Mouse (Mus musculus) gonadal fat pad, adult 2 months (tissue): ENCODE results near the gene Ablim1. TPM values are rescaled to one million over a fixed set of nuclear protein-coding genes. Genes with fewer than 3 reads are reported as not detected.
"Not testable (repeated sequence)": the region's sequence is repeated elsewhere in the genome, so short reads cannot be mapped to it uniquely, and the experiment has no call there.

Experiments used
- DNase-seq: peaks from one replicate; pipeline ENCODE4 v3.0.0-alpha.2; 2012; ENCODE audit warnings: low read depth
- polyA plus RNA-seq: library from polyadenylated mRNA; depleted of rRNA; stranded (reverse); fragments of >200 nt; gene quantifications from 2 replicates; pipeline ENCODE4 v1.2.3, GENCODE M21; 2012

The Ablim1 gene
- polyA plus RNA-seq, 1 experiment: 57.5 TPM

DNA sequence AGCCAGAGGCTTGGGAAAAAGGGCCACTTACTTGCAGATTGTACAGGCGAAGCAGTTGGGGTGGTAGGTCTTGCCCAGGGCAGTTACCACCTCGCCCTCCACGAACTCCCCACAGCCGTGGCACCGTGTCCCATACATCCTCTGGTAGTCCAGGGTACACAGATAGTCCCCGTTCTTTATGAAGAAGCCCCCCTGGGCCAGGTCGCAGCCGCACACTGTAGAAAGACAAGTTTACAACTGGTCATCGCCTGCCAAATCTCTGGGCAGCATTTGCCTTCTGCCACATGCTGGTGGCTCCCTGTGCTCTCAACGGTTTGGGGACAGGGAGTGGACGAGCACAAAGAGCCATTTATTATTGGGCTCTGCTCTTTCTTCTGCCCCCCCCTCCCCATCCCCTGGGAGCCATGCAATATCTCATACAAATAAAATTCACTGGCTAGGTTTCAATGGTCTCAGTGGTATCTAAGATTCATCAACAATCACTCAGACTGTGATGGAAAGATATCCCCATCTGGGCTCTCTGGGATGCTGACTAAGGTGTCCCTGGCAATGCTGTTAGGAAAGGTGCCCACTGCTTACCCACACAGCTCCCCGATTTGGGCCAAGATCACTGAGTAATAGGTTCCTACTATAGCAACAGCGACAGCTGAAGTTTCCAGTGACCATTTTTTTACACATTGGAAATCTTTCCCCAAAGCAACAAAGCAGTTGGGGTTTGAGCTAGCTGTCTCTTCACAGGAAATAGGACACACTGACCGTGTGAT is 159.4 kb downstream of the Ablim1 start:
- no peak for DNase-seq

DNA sequence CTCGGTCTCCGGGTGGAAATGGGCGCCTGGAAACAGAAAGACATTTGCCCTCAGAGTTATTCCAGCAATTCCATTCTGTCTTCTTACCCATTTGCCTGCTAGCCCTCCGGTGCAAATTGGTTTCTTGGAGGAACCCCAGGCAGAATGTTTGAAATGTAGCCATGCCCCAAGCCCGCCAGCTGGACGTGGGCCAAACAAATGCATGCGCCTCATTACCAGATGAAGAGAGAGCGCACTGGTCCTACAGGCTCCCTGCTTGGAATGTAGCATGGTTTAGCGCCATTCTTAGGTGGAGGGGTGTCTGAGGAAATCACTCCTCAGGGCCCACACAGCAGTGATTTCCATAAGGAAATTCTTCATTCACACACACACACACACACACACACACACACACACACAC is 162.4 kb downstream of the Ablim1 start:
- DNase-seq: no peak

DNA sequence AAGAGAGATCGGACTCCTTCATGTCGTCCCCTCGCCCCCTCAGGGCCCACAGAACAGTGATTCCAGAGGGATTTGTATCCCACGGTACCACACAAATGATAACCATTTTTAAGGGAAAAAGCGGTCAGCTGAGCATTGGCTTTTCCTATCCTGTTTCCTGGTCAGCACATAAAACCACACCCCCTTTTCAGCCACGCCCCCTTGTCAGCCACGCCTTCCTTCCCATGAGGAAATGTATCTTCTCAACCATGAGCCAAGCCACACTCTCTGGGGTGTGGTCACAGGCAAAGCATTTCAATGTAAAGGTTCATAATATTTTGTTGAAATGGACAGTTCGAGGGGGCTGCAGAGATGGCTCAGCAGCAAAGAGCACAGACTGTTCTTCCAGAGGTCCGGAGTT is 163.2 kb downstream of the Ablim1 start:
- DNase-seq: no peak

DNA sequence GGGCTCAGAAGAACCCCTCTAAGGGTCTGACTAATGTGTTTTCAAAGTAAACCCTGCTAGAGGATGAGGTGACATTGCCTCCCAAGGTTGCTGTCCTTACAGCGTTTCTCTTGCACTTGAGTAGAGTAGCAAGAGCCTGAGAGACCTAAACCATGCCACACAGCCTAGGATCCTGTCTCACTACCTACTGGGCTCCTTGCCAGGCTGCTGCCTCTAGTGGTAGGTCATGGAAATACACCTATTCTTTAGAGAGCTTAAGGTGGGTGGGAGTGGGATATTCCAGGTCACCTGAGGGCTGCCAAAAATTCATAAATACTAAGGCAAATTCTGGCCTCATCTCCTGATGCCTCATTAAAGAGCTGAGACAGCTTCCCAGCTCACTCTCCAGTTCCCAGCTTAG is 164.4 kb downstream of the Ablim1 start:
- DNase-seq: no peak

DNA sequence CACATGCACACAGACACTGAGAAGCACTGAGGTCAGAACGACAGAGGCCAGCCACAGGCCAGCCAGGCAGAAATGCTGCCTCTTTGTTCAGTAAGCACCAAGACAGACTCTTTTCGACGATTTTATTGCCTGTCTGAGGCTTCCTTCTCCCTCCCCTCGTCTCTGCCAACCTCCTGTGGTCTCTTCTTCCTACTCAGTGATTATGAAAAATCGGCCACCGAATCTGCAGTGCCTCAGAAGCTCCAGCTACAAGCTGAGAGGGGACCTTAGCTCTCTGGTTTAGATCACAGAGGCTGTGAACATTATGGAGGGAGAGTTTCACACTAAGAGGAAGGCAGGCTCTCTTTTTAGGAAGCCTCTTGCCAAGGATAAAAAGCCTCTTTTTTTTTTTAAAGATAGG is 167.0 kb downstream of the Ablim1 start:
- no peak for DNase-seq

DNA sequence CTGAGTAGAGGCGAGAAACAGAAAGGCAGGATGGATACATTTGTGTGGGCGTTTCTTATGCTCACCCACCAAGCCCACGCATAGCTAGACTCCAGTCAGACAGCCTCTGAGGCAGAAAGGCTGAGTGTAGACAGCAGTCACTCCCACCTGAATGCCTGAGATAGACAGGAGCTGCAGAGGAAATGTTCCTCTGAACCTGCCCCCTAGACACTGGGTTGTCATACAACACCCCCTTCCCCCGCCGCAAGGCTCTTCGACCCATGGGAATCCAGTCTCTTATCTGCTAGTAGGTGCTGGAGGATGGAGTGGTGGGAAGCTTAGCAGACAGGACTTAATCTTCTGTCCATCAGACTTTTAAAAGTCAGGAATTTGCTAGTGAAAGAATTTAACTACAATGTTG is 167.8 kb downstream of the Ablim1 start:
- DNase-seq: no peak

DNA sequence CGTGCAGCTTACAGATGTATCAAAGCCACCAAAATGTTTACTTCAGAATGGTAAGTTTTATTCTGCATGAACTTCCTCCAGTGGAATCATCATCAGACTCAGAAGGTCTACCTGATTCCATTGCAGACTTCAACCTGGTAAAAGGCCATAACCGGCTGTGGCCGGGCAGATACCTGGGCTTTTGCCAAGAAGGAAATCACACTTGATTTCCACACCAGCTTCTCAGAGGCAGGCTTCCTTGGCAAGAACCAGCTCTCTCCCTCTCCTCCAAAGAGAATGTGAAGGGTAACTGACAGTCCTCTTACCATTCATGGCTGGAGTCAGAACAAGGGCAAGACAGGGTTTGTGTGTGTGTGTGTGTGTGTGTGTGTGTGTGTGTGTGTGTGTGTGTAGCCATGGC is 171.1 kb downstream of the Ablim1 start:
- DNase-seq: no peak

DNA sequence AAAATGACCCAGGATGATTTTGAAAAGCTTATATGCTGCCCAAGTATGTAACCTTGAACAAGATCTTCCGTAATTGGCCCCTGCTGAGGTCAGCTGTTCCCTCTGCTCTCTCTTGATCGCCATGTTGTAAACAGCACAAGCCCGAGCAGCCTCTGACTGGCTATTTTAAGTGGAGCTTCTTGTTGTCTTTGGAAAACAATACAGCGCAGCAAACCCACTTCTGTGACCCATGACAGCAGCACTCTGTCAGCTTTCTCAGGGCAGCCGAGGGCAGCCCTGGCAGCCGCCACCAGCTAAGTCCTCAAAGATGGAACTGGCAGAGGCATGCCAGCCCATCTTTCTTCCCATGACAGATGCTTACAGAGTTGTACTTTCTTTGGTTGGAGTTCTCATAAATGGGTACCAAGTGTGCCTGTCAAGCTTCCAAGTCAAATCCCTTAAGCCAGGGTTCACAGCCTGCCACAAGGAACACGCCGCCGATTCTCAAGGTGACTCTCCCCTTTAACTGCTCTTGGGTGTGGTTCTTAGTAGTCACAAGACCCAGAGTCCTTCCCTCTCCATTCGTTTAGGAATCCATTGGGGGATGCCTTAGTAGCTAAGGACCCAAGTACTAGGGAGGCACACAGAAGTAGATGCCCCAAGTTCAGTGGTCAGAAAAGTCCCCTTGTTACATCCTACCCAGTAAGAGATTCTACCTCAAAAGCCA is 172.8 kb downstream of the Ablim1 start:
- DNase-seq: no peak

DNA sequence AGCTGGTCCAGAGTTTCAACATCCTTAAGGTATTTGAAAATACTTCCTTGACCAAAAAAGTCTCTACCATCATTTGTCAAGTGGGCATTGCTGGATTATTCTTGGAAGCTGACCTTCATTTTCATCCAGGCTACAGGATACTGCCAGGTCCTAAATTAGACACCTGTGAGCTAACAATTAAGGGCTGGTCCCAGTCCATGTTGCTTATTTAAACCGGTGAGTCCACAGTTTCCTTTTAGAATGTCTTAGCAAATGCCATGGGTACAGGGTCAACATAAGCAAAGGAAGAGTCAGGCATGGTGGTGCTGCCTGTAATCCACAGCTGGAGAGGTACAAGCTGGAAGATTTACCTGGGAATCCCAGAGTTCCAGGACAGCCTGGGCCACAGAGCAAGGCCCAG is 173.8 kb downstream of the Ablim1 start:
- DNase-seq: no peak

DNA sequence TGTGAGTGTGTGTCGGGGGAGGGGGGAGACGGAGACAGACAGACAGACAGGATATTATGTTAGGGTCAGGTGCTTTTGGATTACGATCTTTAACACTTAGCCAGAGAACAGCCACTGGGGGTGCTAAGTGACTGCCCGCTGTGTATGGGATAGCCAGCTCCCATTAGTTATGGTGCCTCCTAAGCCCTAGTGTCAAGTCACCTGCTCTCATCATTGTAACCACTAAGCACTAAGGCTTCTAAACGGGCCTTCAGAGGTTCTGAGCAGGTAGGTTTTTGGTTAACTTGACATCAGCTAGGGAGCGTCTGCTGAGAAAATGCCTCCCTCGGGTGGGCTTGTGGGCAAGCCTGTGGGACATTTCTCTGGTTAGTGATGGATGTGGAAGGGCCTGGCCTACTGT is 174.6 kb downstream of the Ablim1 start:
- no peak for DNase-seq

DNA sequence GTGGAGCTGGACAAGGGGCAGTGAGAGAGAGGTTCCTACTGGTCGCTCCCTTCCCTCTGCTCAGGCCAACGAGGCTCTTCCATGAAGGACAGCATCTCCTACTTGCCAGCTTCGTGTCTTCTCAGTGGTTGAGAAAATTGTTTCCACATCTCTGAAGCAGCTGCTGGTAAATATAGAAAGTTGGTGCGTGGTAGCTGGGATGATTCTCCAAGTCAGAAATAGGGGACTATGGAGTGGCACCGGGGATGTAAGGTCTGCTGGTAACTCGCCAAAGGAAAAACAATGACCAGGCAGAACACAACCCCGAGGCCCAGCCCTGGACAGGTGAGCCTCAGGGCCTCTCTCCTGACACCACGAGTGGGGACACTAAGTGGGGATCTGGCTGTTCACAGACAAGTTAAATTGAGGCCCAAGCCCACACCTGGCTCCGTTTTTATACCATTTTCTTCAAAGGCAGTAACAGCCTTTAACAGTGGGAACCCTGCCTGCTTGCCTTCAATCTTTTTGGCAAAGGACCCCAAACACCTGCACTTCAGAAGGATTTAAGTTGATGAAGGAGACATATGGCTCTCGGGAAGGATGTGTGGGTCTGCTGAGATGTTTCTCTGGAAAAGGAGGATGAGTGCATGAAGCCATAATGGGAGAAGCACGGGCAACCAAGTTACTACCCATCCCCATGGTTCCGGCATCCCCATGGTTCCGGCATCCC is 175.7 kb downstream of the Ablim1 start:
- DNase-seq: no peak

DNA sequence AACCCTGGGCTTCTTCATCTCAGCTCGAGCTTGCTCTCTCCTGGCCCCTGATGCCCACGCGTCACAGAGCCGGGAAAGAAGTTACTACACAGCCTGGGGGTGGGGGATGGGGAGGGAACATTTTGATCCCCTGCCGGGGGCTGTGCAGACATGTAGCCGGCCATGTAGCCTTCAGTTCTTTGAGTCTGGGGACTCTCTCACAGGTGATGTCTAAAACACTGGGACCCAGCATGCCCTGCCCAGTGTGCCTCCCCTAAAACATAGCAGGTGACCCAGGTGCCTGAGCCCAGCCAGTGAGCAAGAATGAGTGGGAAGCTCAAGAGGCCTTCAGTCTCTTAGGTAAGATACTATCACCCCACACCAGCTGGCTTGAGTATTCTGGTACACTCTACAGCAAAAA is 176.2 kb downstream of the Ablim1 start:
- no peak for DNase-seq

DNA sequence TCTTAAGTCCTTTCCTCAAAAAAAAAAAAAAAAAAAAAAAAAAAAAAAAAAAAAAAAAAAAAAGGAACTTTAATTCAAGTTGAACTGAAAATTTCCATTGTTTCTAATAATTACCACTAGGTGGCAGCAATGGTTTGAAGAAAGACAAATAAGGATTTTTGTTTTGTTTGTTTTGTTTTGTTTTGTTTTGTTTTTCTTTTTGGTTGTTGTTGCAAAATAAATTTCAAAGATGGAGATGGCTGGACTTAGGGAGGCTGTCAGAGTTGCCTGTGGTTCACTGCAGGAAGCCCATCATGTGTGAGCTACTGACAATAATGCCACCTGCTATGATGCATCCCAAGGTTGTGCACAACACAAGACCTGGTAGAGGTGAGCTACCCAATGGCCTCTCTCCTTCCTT is 176.7 kb downstream of the Ablim1 start:
- DNase-seq: no peak

DNA sequence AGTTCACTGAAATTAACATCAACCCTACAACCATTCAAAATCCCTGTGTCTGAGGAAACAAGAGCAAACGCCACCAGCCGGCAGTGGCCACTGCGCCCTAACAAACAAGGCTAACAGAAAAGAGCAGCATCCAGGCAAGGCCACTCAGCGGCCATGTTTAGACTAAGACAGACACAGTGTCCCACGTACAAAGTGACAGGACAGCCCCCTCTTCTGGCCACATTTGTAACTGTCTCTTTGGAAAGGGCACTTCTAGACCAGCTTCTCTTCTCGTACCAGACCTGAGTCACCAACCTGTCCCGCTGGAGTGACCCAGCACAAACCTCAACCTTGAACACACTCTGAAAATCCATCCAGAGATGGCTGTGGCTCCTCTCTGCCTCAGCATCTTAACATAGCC is 178.5 kb downstream of the Ablim1 start:
- DNase-seq: no peak

DNA sequence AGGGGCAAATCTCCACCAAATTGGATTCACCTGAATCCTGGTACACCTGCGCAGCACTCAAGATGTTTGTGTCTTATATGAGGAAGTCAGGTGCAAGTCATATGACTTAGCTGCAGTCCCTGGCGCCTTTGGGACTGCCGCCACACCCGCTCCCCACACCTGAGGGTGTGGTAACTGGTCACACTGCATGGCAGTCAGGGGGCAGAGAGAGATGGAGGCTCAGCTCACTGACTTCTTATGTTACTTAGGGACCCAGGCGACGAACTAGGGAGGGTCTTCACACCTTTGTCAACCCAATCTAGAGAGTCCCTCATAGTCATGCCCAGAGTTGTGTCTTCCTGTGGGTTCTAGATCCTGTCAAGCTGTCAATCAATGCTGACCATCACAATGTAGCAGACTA is 179.1 kb downstream of the Ablim1 start:
- not testable (repeated sequence) for DNase-seq

DNA sequence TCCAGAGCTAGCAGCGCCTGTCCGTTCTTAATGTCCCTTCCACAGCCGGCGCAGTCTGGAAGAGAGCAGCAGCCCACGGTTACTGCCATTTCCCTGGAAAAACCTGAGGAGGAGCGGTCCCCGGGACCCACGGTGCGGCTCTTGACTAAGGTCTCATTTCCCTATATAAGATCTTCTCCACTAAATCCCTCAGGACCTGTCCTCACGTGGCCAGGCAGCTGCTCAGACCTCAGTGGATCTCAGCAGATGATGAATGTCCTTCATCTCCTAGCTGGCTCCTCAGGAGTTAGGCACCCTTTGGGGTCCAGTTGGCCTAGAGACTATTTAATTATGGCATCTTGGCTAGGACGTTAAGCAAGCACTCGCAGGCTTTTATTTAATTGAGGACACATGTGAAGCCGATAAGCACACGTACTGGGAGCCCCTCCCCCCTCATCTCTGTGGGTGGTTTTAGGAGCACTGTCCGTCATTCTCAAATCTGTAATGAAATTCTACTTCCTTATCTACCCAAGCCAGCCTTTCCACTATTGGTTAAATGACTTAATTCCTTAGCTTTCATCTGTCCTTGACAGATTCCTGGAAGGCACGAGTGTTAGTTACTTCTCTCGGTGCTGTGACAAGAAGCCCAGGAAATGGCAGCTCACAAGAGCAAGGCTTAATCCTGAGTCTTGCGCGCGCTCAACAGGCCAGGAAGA is 179.9 kb downstream of the Ablim1 start:
- DNase-seq: no peak

DNA sequence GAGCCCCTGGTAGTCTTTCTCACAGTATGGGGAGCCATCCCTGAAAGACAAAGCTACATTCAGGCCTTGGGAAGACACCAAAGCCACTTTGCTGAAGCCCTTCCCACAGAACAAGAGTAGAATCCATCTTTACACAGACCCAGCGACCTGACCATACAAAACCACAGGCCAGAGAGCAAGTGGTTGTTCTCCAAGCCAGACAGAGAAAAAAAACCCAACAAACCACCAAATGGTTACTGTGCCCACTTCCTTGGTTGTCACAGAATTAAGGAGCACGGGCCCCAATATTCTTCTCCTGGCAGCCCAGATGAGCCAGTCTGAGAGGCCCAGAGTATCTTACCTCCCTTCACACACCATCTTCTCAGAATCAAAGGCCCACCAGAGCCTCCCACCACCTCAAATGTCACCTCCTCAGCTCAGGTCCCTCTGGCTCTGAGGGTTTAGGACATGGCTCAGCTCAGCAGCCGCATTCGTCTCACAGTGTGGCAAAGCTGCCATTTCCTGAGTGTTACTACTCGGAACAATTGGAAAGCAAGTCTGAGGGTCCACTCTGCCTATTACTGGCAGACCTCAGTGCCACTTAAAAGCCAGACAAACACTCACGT is 181.7 kb downstream of the Ablim1 start:
- DNase-seq: no peak

DNA sequence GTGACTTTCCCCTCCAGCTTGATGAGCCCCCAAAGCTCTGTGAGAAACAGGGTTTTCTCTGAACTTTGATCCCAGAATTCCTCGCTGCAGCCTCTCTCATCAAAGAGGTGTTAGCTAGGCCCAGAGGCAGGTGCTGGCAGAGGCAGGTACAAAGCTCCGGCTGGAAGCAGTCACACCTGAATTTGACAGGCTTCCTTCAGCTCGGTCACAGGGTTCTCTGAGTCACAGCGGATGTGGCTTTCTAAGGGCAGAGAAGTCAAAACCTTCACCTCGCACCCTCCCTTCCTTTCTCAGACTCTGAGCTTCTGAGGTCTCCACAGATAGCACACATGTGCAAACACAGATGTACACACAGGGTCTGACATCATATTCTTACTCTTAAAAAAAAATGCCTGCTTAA is 182.4 kb downstream of the Ablim1 start:
- no peak for DNase-seq

DNA sequence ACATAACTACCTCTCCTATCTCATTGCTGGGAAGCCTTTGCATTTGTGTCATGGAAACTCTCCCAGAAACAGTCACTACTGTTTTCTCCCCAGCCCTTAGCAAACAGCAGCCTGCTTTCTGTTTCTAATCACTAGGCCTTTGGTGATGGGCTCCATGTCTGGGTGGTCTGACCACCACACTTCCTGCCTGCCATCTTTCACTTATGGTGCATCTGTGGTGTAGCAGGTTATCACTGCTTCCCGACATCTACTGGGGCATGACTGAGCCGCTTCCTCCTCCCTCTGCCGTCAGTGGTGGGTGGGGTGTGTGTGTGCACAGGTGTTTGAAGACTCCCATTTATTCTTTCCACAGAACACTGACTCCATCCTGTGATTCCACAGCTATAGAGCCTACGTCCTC is 183.4 kb downstream of the Ablim1 start:
- DNase-seq: no peak

DNA sequence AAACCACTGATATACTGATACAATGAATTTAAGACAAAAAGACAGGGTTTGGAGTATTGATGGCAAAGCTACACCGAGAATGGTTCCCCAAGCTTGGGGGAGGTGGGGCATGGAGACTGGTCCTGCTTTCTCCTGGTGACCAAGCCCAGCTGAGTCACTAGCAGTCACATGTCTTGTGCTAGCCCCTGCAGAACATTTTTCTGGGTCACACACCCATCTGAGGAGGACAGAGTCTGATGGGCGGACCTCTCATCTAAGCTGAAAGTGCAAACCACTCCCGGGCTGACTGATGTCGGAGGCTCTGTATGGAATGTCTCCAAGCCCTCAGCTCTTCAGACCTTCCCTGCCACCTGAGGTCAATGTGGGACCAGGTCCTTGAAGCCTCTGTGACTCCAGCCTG is 184.1 kb downstream of the Ablim1 start:
- DNase-seq: no peak

DNA sequence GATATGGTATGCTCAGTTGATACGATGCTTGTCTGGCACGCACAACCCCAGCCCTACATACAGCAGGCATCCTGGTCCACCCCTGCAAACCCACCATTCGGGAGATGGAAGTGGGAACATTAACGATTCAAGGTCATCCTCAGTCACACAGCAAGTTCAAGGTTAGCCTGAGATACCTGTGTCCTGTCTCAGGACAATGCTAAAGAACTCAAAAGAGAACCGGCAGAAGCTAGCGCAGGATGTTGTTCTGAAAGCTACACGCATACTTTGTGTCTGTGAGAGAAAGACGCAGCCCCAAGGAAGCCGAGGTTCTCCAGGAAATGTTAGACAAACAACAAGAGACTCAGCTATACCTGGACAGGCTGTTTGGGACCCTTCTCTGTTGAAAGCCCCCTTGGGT is 185.0 kb downstream of the Ablim1 start:
- no peak for DNase-seq

DNA sequence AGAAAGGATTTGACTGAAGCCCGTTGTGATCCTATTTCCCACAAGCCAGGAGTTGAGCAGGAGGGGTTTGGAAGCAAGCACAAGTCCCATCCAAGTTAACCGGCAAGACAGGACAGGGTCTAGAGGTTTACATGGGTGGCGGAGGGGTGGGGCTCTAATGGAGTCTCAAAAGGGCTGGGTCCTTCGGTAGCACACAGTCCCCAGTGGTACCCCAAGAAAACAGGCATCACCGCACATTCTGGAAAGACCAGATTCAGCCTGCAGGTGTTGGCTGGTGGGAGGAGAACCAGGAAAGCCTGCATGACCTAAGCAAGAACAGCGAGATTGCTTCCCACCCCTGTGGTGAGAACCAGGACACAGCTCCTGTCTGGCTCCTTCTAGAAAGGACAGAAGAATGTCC is 186.7 kb downstream of the Ablim1 start:
- no peak for DNase-seq
